Mouse (Mus musculus) 3134 (cell line): ENCODE results near the gene Srrm1.
A peak's percentile ranks its signal among the peaks of the same experiment; 100 is the strongest.

Experiments
- DNase-seq: peaks from one replicate; pipeline ENCODE4 v3.0.0-alpha.2; 2011; ENCODE audit warnings: low spot score; ENCODE audit not compliant: insufficient read length; ENCODE audit errors: extremely low read depth

Gene Srrm1

GRCm38 (mm10) chr4:135276681-135277379 is 76.3 kb downstream of the Srrm1 start:
- peak; percentile 55 for DNase-seq

GRCm38 (mm10) chr4:135274761-135275160 is 78.4 kb downstream of the Srrm1 start:
- no peak for DNase-seq

GRCm38 (mm10) chr4:135273307-135273682 is 79.8 kb downstream of the Srrm1 start:
- DNase-seq, result no peak

GRCm38 (mm10) chr4:135272640-135273306 is 80.3 kb downstream of the Srrm1 start, which contains the start of gene Clic4:
Gene Clic4 (minus strand): TSS chr4:135272814.
- peak; percentile 98 for DNase-seq

GRCm38 (mm10) chr4:135271881-135272616 is 81.1 kb downstream of the Srrm1 start:
- no peak for DNase-seq

- DNase-seq, result no peak
Observed at GRCm38 (mm10) chr4:135271419-135271828, 81.7 kb downstream of the Srrm1 start.
